In the genomic region with DNA sequence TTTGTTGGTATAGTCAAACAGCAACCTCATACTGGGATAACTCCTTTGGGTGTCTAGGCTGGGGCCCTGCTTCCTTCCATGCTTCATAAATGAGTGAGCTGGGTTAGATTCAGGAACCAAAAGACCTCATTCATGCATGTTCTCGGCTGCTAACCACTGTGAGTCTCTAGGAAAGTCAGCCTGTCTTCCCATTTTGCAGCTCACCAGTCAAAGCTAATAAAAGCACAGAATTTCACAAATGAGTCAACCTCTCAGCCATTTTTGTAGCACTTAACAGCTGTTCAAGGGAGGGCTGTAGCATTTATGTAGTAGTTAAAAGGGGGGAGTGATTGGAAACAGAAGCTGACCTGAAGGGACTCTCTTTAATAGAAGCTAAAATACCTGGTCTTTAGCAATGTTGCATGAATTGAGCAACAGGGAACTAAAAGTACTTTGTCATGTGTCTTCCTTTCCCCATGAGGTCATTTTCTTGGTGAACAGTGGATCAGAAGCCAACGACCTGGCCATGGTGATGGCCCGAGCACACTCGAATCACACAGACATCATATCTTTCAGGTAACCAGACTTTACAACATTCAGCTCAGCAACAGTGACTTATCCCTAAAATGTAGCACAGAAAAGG, we compare ENCODE assay signal across 1 mouse cellular context.
TF ChIP-seq lines count a peak whose summit lies in the region.

No protein-coding gene starts in this region.

TF ChIP-seq in CH12.LX, 34 proteins besides CTCF, POLR2A, EP300 and RAD21 (continued from another document):
- TF ChIP-seq IRF4 (IDR thresholded peaks at IDR 0.05; ENCODE audit: low read depth, low read length) = peak; percentile 65; the same call in 1 of the 2 replicates
- TF ChIP-seq JUN (IDR thresholded peaks at IDR 0.05; ENCODE audit: insufficient read depth, low read depth, low read length) = no peak; the same call in 1 of the 2 replicates
- TF ChIP-seq PAX5 (IDR thresholded peaks at IDR 0.05; ENCODE audit: low read length) = no peak
- TF ChIP-seq MXI1 (IDR thresholded peaks at IDR 0.05; ENCODE audit: low read depth, low read length) = no peak
- TF ChIP-seq ZMIZ1 (IDR thresholded peaks at IDR 0.05; ENCODE audit: low read depth, low read length) = no peak
- TF ChIP-seq UBTF (IDR thresholded peaks at IDR 0.05; ENCODE audit: low read depth, low read length) = no peak
- no peak; the same call in 1 of the 2 replicates for TF ChIP-seq JUND (conservative IDR thresholded peaks at IDR 0.05; ENCODE audit: low read depth, low read length)
- peak; percentile 24; the same call in 1 of the 2 replicates for TF ChIP-seq CHD2 (IDR thresholded peaks at IDR 0.05; ENCODE audit: low read length)
- no peak for TF ChIP-seq NELFE (IDR thresholded peaks at IDR 0.05; ENCODE audit: low read depth, low read length)
- no peak for TF ChIP-seq ZKSCAN1 (IDR thresholded peaks at IDR 0.05; ENCODE audit: borderline replicate concordance, low read depth, low read length)
- TF ChIP-seq POLR2AphosphoS2 (IDR thresholded peaks at IDR 0.05; ENCODE audit: low read depth, low read length) = no peak
- 0 out of 2 replicates have a peak, but pooled peaks have one; percentile 25 for TF ChIP-seq CHD1 (IDR thresholded peaks at IDR 0.05; ENCODE audit: low read depth, low read length)
- TF ChIP-seq HCFC1 (IDR thresholded peaks at IDR 0.05; ENCODE audit: low read depth, low read length) = no peak
- no peak for TF ChIP-seq RCOR1 (conservative IDR thresholded peaks at IDR 0.05; ENCODE audit: low read depth, low read length)
- TF ChIP-seq BHLHE40 (IDR thresholded peaks at IDR 0.05; ENCODE audit: low read depth, low read length) = no peak; the same call in 1 of the 2 replicates
- no peak for TF ChIP-seq SMC3 (IDR thresholded peaks at IDR 0.05; ENCODE audit: low read depth, low read length)
- no peak for TF ChIP-seq MAZ (IDR thresholded peaks at IDR 0.05; ENCODE audit: low read depth, low read length)
- TF ChIP-seq ETS1 (conservative IDR thresholded peaks at IDR 0.05; ENCODE audit: low read depth, low read length) = 0 out of 2 replicates have a peak, but pooled peaks have one; percentile 43
- no peak for TF ChIP-seq USF2 (conservative IDR thresholded peaks at IDR 0.05; ENCODE audit: low read depth, low read length)
- TF ChIP-seq MAFK (IDR thresholded peaks at IDR 0.05; ENCODE audit: insufficient replicate concordance, low read length) = 0 out of 2 replicates have a peak, but pooled peaks have one; percentile 3
- no peak for TF ChIP-seq GABPA (IDR thresholded peaks at IDR 0.05; ENCODE audit: insufficient replicate concordance, low read depth, low read length)
- TF ChIP-seq USF1 (IDR thresholded peaks at IDR 0.05; ENCODE audit: low read depth, low read length) = no peak
- peak; percentile 79 for TF ChIP-seq MEF2A (IDR thresholded peaks at IDR 0.05; ENCODE audit: borderline replicate concordance, low read depth, low read length)
- TF ChIP-seq TBP (conservative IDR thresholded peaks at IDR 0.05; ENCODE audit: low read depth, low read length) = no peak
